Mouse (Mus musculus) CH12.LX (cell line): Measurements from ENCODE around the gene Hist1h2ag. TPM values are rescaled to one million over a fixed set of nuclear protein-coding genes. Genes with fewer than 3 reads are reported as not detected.

Source experiments
- DNase-seq: peaks from one replicate; pipeline ENCODE4 v3.0.0-alpha.2; 2013; ENCODE audit errors: extremely low read depth
- H3K27ac ChIP-seq: 2 replicates; pipeline ENCODE4 v1.5.1; 2012; ENCODE audit warnings: low read depth, mild to moderate bottlenecking, control low read depth, moderate library complexity; ENCODE audit not compliant: insufficient read depth
- H3K27me3 ChIP-seq: replicated peaks from 2 replicates; pipeline ENCODE3; 2012; ENCODE audit warnings: inconsistent platforms
- H3K36me3 ChIP-seq, 2 experiments: replicated peaks in 1 of 2; 2 replicates each; pipeline versions ENCODE3 to v1.6.1; 2012; ENCODE audit warnings: inconsistent platforms in 1 of 2, low read length in 1 of 2, mild to moderate bottlenecking in 1 of 2, mixed read lengths in 1 of 2, moderate library complexity in 1 of 2; ENCODE audit not compliant: control insufficient read depth in 1 of 2, insufficient read depth in 1 of 2
- H3K4me1 ChIP-seq, 2 experiments: 2 replicates each; pipeline ENCODE4 v1.6.1; 2012; ENCODE audit warnings: inconsistent platforms in 1 of 2, moderate library complexity in 1 of 2; ENCODE audit not compliant: insufficient read depth in 2 of 2, control insufficient read depth in 1 of 2
- H3K4me2 ChIP-seq: 2 replicates; pipeline ENCODE4 v1.6.1; 2012; ENCODE audit warnings: low read depth, mild to moderate bottlenecking, control low read depth; ENCODE audit not compliant: poor library complexity, insufficient read depth, severe bottlenecking
- H3K4me3 ChIP-seq, 3 experiments: fragments of 150-350 bp in 1 of 3; sonication (generic) in 1 of 3; replicated peaks in 1 of 3; 2 replicates each; pipeline versions ENCODE3 to v1.5.1; 2011 to 2012; ENCODE audit warnings: low read depth in 2 of 3, low read length in 2 of 3, mild to moderate bottlenecking in 2 of 3, moderate library complexity in 2 of 3, control low read depth in 1 of 3, improper control_type of control experiment in 1 of 3, inconsistent platforms in 1 of 3, mixed read lengths in 1 of 3; ENCODE audit not compliant: poor library complexity in 1 of 3
- H3K79me2 ChIP-seq: replicated peaks from 2 replicates; pipeline ENCODE4 v1.6.1; 2012; ENCODE audit warnings: mild to moderate bottlenecking, moderate library complexity; ENCODE audit not compliant: control insufficient read depth, poor library complexity, insufficient read depth, severe bottlenecking; ENCODE audit errors: extremely low read depth
- H3K9ac ChIP-seq: 2 replicates; pipeline ENCODE4 v1.6.1; 2012; ENCODE audit warnings: low read depth, mild to moderate bottlenecking, control low read depth, moderate library complexity; ENCODE audit not compliant: insufficient read depth
- H3K9me3 ChIP-seq: replicated peaks from 2 replicates; pipeline ENCODE3; 2012; ENCODE audit warnings: low read length, inconsistent platforms, mixed read lengths
- BHLHE40 ChIP-seq: IDR thresholded peaks from 2 replicates; pipeline ENCODE4 v1.6.1; 2011; ENCODE audit warnings: mild to moderate bottlenecking, low read depth, low read length, improper control_type of control experiment
- CHD1 ChIP-seq: IDR thresholded peaks from 2 replicates; pipeline ENCODE4 v1.6.1; 2012; ENCODE audit warnings: low read depth, low read length, improper control_type of control experiment, inconsistent platforms
- CHD2 ChIP-seq: IDR thresholded peaks from 2 replicates; pipeline ENCODE4 v1.6.1; 2011; ENCODE audit warnings: low read length, improper control_type of control experiment
- CTCF ChIP-seq, 2 experiments: IDR thresholded peaks in 1 of 2; conservative IDR thresholded peaks in 1 of 2; 2 replicates each; pipeline ENCODE4 v1.5.1; 2011 to 2012; ENCODE audit warnings: low read depth in 2 of 2, low read length in 2 of 2, improper control_type of control experiment in 1 of 2, inconsistent platforms in 1 of 2, mild to moderate bottlenecking in 1 of 2, moderate library complexity in 1 of 2
- ELF1 ChIP-seq: IDR thresholded peaks from 2 replicates; pipeline ENCODE4 v1.6.1; 2014; ENCODE audit warnings: low read depth, mild to moderate bottlenecking, inconsistent platforms, low read length, improper control_type of control experiment
- ETS1 ChIP-seq: conservative IDR thresholded peaks from 2 replicates; pipeline ENCODE4 v1.6.1; 2012; ENCODE audit warnings: low read depth, mild to moderate bottlenecking, inconsistent platforms, low read length, improper control_type of control experiment, moderate library complexity
- GABPA ChIP-seq: IDR thresholded peaks from 2 replicates; pipeline ENCODE4 v1.6.1; 2012; ENCODE audit warnings: low read depth, low read length, improper control_type of control experiment, inconsistent platforms; ENCODE audit not compliant: insufficient replicate concordance
- HCFC1 ChIP-seq: IDR thresholded peaks from 2 replicates; pipeline ENCODE4 v1.6.1; 2012; ENCODE audit warnings: low read depth, mild to moderate bottlenecking, inconsistent platforms, low read length, improper control_type of control experiment
- IRF4 ChIP-seq: IDR thresholded peaks from 2 replicates; pipeline ENCODE4 v1.6.1; 2014; ENCODE audit warnings: low read depth, mild to moderate bottlenecking, inconsistent platforms, low read length, improper control_type of control experiment
- JUN ChIP-seq: IDR thresholded peaks from 2 replicates; pipeline ENCODE4 v1.6.1; 2011; ENCODE audit warnings: low read depth, mild to moderate bottlenecking, low read length, improper control_type of control experiment, moderate library complexity; ENCODE audit not compliant: insufficient read depth
- JUND ChIP-seq: conservative IDR thresholded peaks from 2 replicates; pipeline ENCODE4 v1.6.1; 2011; ENCODE audit warnings: low read depth, low read length, improper control_type of control experiment
- KAT2A ChIP-seq: IDR thresholded peaks from 2 replicates; pipeline ENCODE4 v1.6.1; 2012; ENCODE audit warnings: low read length, improper control_type of control experiment, inconsistent platforms; ENCODE audit not compliant: insufficient replicate concordance
- MAFK ChIP-seq: IDR thresholded peaks from 2 replicates; pipeline ENCODE4 v1.6.1; 2011; ENCODE audit warnings: low read length, improper control_type of control experiment; ENCODE audit not compliant: insufficient replicate concordance
- MAX ChIP-seq: IDR thresholded peaks from 2 replicates; pipeline ENCODE4 v1.6.1; 2011; ENCODE audit warnings: low read length, improper control_type of control experiment
- MAZ ChIP-seq: IDR thresholded peaks from 2 replicates; pipeline ENCODE4 v1.6.1; 2012; ENCODE audit warnings: low read depth, mild to moderate bottlenecking, inconsistent platforms, low read length, improper control_type of control experiment, moderate library complexity
- MEF2A ChIP-seq: IDR thresholded peaks from 2 replicates; pipeline ENCODE4 v1.6.1; 2014; ENCODE audit warnings: low read depth, mild to moderate bottlenecking, inconsistent platforms, low read length, improper control_type of control experiment, borderline replicate concordance
- MXI1 ChIP-seq: IDR thresholded peaks from 2 replicates; pipeline ENCODE4 v1.6.1; 2011; ENCODE audit warnings: mild to moderate bottlenecking, low read depth, low read length, improper control_type of control experiment
- MYC ChIP-seq: IDR thresholded peaks from 2 replicates; pipeline ENCODE4 v1.6.1; 2011; ENCODE audit warnings: low read depth, mild to moderate bottlenecking, improper control_type of control experiment, low read length
- NELFE ChIP-seq: IDR thresholded peaks from 2 replicates; pipeline ENCODE4 v1.6.1; 2011; ENCODE audit warnings: low read depth, low read length, improper control_type of control experiment
- NRF1 ChIP-seq: IDR thresholded peaks from 2 replicates; pipeline ENCODE4 v1.6.1; 2014; ENCODE audit warnings: low read depth, mild to moderate bottlenecking, inconsistent platforms, low read length, improper control_type of control experiment, moderate library complexity
- PAX5 ChIP-seq: IDR thresholded peaks from 2 replicates; pipeline ENCODE4 v1.6.1; 2012; ENCODE audit warnings: low read length, inconsistent platforms, mixed read lengths
- POLR2A ChIP-seq: IDR thresholded peaks from 2 replicates; pipeline ENCODE4 v1.6.1; 2011; ENCODE audit warnings: low read depth, mild to moderate bottlenecking, improper control_type of control experiment, low read length
- POLR2AphosphoS2 ChIP-seq: IDR thresholded peaks from 2 replicates; pipeline ENCODE4 v1.6.1; 2011; ENCODE audit warnings: low read depth, low read length, improper control_type of control experiment
- RAD21 ChIP-seq: IDR thresholded peaks from 2 replicates; pipeline ENCODE4 v1.6.1; 2011; ENCODE audit warnings: low read depth, mild to moderate bottlenecking, low read length, improper control_type of control experiment, moderate library complexity
- RCOR1 ChIP-seq: conservative IDR thresholded peaks from 2 replicates; pipeline ENCODE4 v1.6.1; 2012; ENCODE audit warnings: low read depth, mild to moderate bottlenecking, inconsistent platforms, low read length, improper control_type of control experiment
- SIN3A ChIP-seq: IDR thresholded peaks from 2 replicates; pipeline ENCODE4 v1.6.1; 2012; ENCODE audit warnings: low read length, improper control_type of control experiment, inconsistent platforms
- SMC3 ChIP-seq: IDR thresholded peaks from 2 replicates; pipeline ENCODE4 v1.6.1; 2011; ENCODE audit warnings: low read depth, low read length, improper control_type of control experiment
- TBP ChIP-seq: conservative IDR thresholded peaks from 2 replicates; pipeline ENCODE4 v1.6.1; 2011; ENCODE audit warnings: low read depth, low read length, improper control_type of control experiment
- TCF12 ChIP-seq: IDR thresholded peaks from 2 replicates; pipeline ENCODE4 v1.6.1; 2014; ENCODE audit warnings: low read depth, mild to moderate bottlenecking, inconsistent platforms, low read length, improper control_type of control experiment
- UBTF ChIP-seq: IDR thresholded peaks from 2 replicates; pipeline ENCODE4 v1.6.1; 2012; ENCODE audit warnings: low read depth, mild to moderate bottlenecking, inconsistent platforms, low read length, improper control_type of control experiment, moderate library complexity
- USF1 ChIP-seq: IDR thresholded peaks from 2 replicates; pipeline ENCODE4 v1.6.1; 2014; ENCODE audit warnings: low read depth, mild to moderate bottlenecking, inconsistent platforms, low read length, improper control_type of control experiment
- USF2 ChIP-seq: conservative IDR thresholded peaks from 2 replicates; pipeline ENCODE4 v1.6.1; 2011; ENCODE audit warnings: low read depth, low read length, improper control_type of control experiment
- ZC3H11A ChIP-seq: IDR thresholded peaks from 2 replicates; pipeline ENCODE4 v1.6.1; 2012; ENCODE audit warnings: low read depth, mild to moderate bottlenecking, inconsistent platforms, low read length, improper control_type of control experiment
- ZKSCAN1 ChIP-seq: IDR thresholded peaks from 2 replicates; pipeline ENCODE4 v1.6.1; 2012; ENCODE audit warnings: low read depth, inconsistent platforms, low read length, improper control_type of control experiment, borderline replicate concordance
- ZMIZ1 ChIP-seq: IDR thresholded peaks from 2 replicates; pipeline ENCODE4 v1.6.1; 2012; ENCODE audit warnings: low read depth, mild to moderate bottlenecking, inconsistent platforms, low read length, improper control_type of control experiment
- ZNF384 ChIP-seq: IDR thresholded peaks from 2 replicates; pipeline ENCODE4 v1.6.1; 2012; ENCODE audit warnings: low read depth, low read length, improper control_type of control experiment, inconsistent platforms
- dilution Hi-C: fragments of 300-500 bp; cut with MboI; formaldehyde crosslinking; loops from 2 replicates; pipeline ENCODE4 v1.14.3; 2020; ENCODE audit warnings: low sequenced_read_pairs; ENCODE audit not compliant: extremely low pct_unique_long_range_greater_than_20kb, extremely low pct_ligation_motif_present
- in situ Hi-C: fragments of 300-500 bp; cut with MboI; formaldehyde crosslinking; loops from 3 replicates; pipeline ENCODE4 v1.14.3; 2019; ENCODE audit warnings: low sequenced_read_pairs, low pct_ligation_motif_present, low pct_unique_long_range_greater_than_20kb, mixed read lengths
- polyA plus RNA-seq: library from polyadenylated mRNA; unstranded; fragments of >175 nt; gene quantifications from 2 replicates; pipeline ENCODE4 v1.2.1, GENCODE M21; 2012; ENCODE audit warnings: low read depth; ENCODE audit not compliant: insufficient read length
- total RNA-seq, 2 experiments: library from RNA; depleted of rRNA; stranded (reverse); fragments of 300-350 nt in 1 of 2; fragments of >200 nt in 1 of 2; gene quantifications; 2 replicates each; pipeline ENCODE4 v1.2.3; 2012 to 2014

The Hist1h2ag gene
- total and polyA plus RNA-seq, 3 experiments, result 7.3 to 576 (median 22.0) TPM

- in situ Hi-C loops (loop anchor here (10.0 to 25.0 kb wide), 2 partner anchors 1384 to 1722 kb away; partner anchors contain the start of genes Abt1, Hist1h1a, Hist1h2ab and Hist1h3a), dilution Hi-C loops (no loop called here)
- Histone ChIP-seq H3K9ac (peak overlapping the region; percentile 81), H3K4me2 (peak overlapping the region; percentile 96), H3K27ac (peak overlapping the region; percentile 96), H3K27me3 (no peaks in the 10 kb centered on the region), H3K4me3 (peak overlapping the region; percentile 36 to 67 (median 41)), H3K79me2 (no peaks in the 10 kb centered on the region), H3K9me3 (no peaks in the 10 kb centered on the region), H3K36me3 (no peaks in the 10 kb centered on the region), H3K4me1 (peaks cover 0 to 37% of the 10 kb centered on the region in 2 experiments; a peak in 2 of 4 replicates)
- peak; percentile 99 for TF ChIP-seq ZMIZ1
- TF ChIP-seq CHD2, result peak; percentile 79
- no peak; the same call in 1 of the 2 replicates for TF ChIP-seq JUND
- TF ChIP-seq CTCF (conservative IDR thresholded peaks at IDR 0.05 in 1 of 2, IDR thresholded peaks at IDR 0.05 in 1 of 2; ENCODE audit: low read depth in 2 of 2, low read length in 2 of 2), result no peak
- no peak for TF ChIP-seq PAX5
- TF ChIP-seq CHD1, result peak; percentile 96
- no peak for TF ChIP-seq ZKSCAN1
- 0 out of 2 replicates have a peak, but pooled peaks have one; percentile 30 for TF ChIP-seq NRF1
- TF ChIP-seq RCOR1, result peak; percentile 32
- no peak; the same call in none of the 2 replicates for TF ChIP-seq UBTF
- no peak for TF ChIP-seq GABPA
- TF ChIP-seq KAT2A, result 0 out of 2 replicates have a peak, but pooled peaks have one; percentile 53
- TF ChIP-seq NELFE, result no peak
- TF ChIP-seq ETS1, result peak; percentile 19; the same call in 1 of the 2 replicates
- TF ChIP-seq POLR2A, result peak; percentile 80; the same call in 1 of the 2 replicates
- no peak for TF ChIP-seq ZC3H11A
- no peak; the same call in 1 of the 2 replicates for TF ChIP-seq BHLHE40
- TF ChIP-seq JUN, result no peak
- peak; percentile 54; the same call in 1 of the 2 replicates for TF ChIP-seq MAFK
- peak; percentile 83; the same call in 1 of the 2 replicates for TF ChIP-seq MXI1
- peak; percentile 40 for TF ChIP-seq HCFC1
- TF ChIP-seq ELF1, result no peak
- peak; percentile 59 for TF ChIP-seq IRF4
- TF ChIP-seq RAD21, result no peak
- no peak for TF ChIP-seq MAZ
- no peak for TF ChIP-seq ZNF384
- TF ChIP-seq POLR2AphosphoS2, result peak; percentile 100
- peak; percentile 67; the same call in 1 of the 2 replicates for TF ChIP-seq MYC
- peak; percentile 87 for TF ChIP-seq TBP
- TF ChIP-seq SMC3, result peak; percentile 32; the same call in 1 of the 2 replicates
- TF ChIP-seq SIN3A, result peak; percentile 74
- TF ChIP-seq TCF12, result 0 out of 2 replicates have a peak, but pooled peaks have one; percentile 1
- no peak; the same call in 1 of the 2 replicates for TF ChIP-seq MAX
- TF ChIP-seq USF1, result no peak
- peak; percentile 25; the same call in 1 of the 2 replicates for TF ChIP-seq MEF2A
- peak; percentile 18; the same call in 1 of the 2 replicates for TF ChIP-seq USF2
- peak; percentile 81 for DNase-seq
These were observed 2.1 kb downstream of the Hist1h2ag start for GRCm38 (mm10) chr13:22040464-22041141.
